Comparison of ENCODE assay signal across 27 mouse cellular contexts in the genomic region with DNA sequence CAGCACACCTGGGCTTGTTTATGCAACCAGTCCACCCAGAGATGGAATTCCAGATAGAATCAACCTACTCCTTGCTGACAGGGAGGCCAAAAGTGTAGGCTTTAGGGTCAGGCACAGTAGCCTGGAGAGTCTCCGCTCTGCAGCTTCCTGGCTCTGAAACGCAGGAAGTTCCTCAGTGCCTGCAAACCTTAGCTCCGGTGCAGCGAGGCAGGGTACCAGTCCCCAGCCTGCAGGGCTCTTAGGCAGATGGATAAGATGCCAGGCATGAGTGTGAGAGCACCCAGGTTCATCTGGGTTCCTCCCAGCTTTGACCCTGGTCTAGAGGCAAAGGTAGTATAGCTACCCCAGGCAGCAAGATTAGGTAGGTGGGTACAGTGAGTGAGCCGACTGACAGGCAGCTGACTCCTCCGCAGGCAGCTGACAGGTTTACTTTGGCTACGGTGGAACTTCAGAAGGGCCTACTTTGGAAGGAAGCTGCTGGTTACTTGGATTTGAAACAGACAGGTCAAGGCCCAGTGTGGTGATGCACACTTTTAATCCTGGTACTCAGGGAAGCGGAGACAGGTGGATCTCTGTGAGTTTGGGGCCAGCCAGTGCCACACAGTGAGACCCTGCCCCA. TPM values are rescaled to one million over a fixed set of nuclear protein-coding genes. Genes with fewer than 3 reads are reported as not detected.
DNase-seq lines count a peak whose midpoint lies in the region; ATAC-seq and TF ChIP-seq lines count a peak whose summit lies in the region.
"Had no signal": no experiment of that assay in that cellular context is flagged by ENCODE, and none has a peak within 500 bp of the region (broad histone marks: within the 10 kb centered on the region; RNA-seq: fewer than 3 reads in every experiment).

No protein-coding gene starts in this region.

- peaks cover 18% of the 10 kb centered on the region for H3K36me3 ChIP-seq in liver, embryonic 12.5 days
- H3K36me3 ChIP-seq in liver, postnatal 0 days (replicated peaks; ENCODE audit: insufficient read depth, low read length), result peaks cover 21% of the 10 kb centered on the region; the same call in 1 of the 2 replicates
- H3K36me3 ChIP-seq in forebrain, embryonic 16.5 days (ENCODE audit: control insufficient read depth, insufficient read depth), result no peaks in the 10 kb centered on the region
- H3K36me3 ChIP-seq: forebrain, embryonic 12.5 days; heart, embryonic 12.5 days; lung, embryonic 15.5 days had no signal

- no peaks in the 10 kb centered on the region for H3K9me3 ChIP-seq in liver, embryonic 12.5 days (replicated peaks)
- H3K9me3 ChIP-seq in liver, postnatal 0 days (ENCODE audit: low read length), result no peaks in the 10 kb centered on the region
- no peaks in the 10 kb centered on the region for H3K9me3 ChIP-seq in forebrain, embryonic 16.5 days (ENCODE audit: control insufficient read depth, low read length)
- H3K9me3 ChIP-seq: forebrain, embryonic 12.5 days; G1E; heart, embryonic 12.5 days; lung, embryonic 15.5 days had no signal

- H3K27ac ChIP-seq in gastrocnemius, adult 2 months, result no peak overlapping the region
- H3K27ac ChIP-seq in liver, embryonic 12.5 days, result no peak overlapping the region
- H3K27ac ChIP-seq in liver, postnatal 0 days (ENCODE audit: low read depth), result peak overlapping the region; percentile 52; the same call in 1 of the 2 replicates
- H3K27ac ChIP-seq in forebrain, embryonic 16.5 days (ENCODE audit: low read length), result no peak overlapping the region
- H3K27ac ChIP-seq: forebrain, embryonic 12.5 days; kidney, postnatal 0 days; liver, embryonic 14.5 days; lung, embryonic 15.5 days had no signal

- no peak overlapping the region for H3K9ac ChIP-seq in liver, embryonic 12.5 days
- no peak overlapping the region for H3K9ac ChIP-seq in liver, postnatal 0 days (replicated peaks)
- no peak overlapping the region for H3K9ac ChIP-seq in forebrain, embryonic 16.5 days (replicated peaks; ENCODE audit: low read depth, low read length)
- H3K9ac ChIP-seq: forebrain, embryonic 12.5 days; heart, embryonic 12.5 days; liver, embryonic 14.5 days; lung, embryonic 15.5 days had no signal

- WGBS in liver, embryonic 12.5 days (ENCODE audit: insufficient replicate concordance), result 69% methylated on average over 8 of the region's 8 CpGs
- 55% methylated on average over 8 of the region's 8 CpGs for WGBS in liver, postnatal 0 days (ENCODE audit: insufficient replicate concordance)
- 82% methylated on average over 8 of the region's 8 CpGs for WGBS in forebrain, embryonic 16.5 days

- intact Hi-C loops in gastrocnemius, adult 2 months (cut with DNase I), result no loop called here

- no peaks in the 10 kb centered on the region for H3K27me3 ChIP-seq in liver, embryonic 12.5 days (replicated peaks)
- H3K27me3 ChIP-seq in liver, postnatal 0 days (ENCODE audit: insufficient read depth, low read length), result no peaks in the 10 kb centered on the region
- peaks cover 5% of the 10 kb centered on the region; the same call in 1 of the 2 replicates for H3K27me3 ChIP-seq in forebrain, embryonic 16.5 days (replicated peaks; ENCODE audit: control insufficient read depth, insufficient read depth, low read length)
- H3K27me3 ChIP-seq: CH12.LX; heart, embryonic 12.5 days; Patski had no signal

- no peak overlapping the region for H3K4me3 ChIP-seq in gastrocnemius, adult 2 months
- H3K4me3 ChIP-seq in liver, embryonic 12.5 days, result no peak overlapping the region
- H3K4me3 ChIP-seq in liver, postnatal 0 days (ENCODE audit: low read depth, low read length), result no peak overlapping the region
- H3K4me3 ChIP-seq in forebrain, embryonic 16.5 days (replicated peaks; ENCODE audit: low read length), result no peak overlapping the region
- H3K4me3 ChIP-seq: forebrain, embryonic 12.5 days; heart, embryonic 12.5 days; lung, embryonic 15.5 days; myocyte had no signal

- no peak for ATAC-seq in liver, embryonic 12.5 days
- ATAC-seq in liver, postnatal 0 days, result no peak
- ATAC-seq in forebrain, embryonic 16.5 days, result no peak
- ATAC-seq: hindbrain, embryonic 16.5 days; midbrain, embryonic 16.5 days; Patski had no signal

- DNase-seq in gastrocnemius, adult 2 months, result peak; percentile 7
- DNase-seq in gastrocnemius, postnatal 25 days, result no peak
- DNase-seq in liver, result no peak
- DNase-seq in induced T-regulatory cell, adult 2 months (ENCODE audit: low read depth), result peak; percentile 41
- DNase-seq in liver, postnatal 0 days, result no peak
- no peak for DNase-seq in frontal cortex, postnatal 14 days (ENCODE audit: low spot score in 2 of 2)
- DNase-seq: cerebellum, adult 11 months; cerebellum, adult 9-11 months; gastrocnemius, postnatal 10 days; heart, postnatal 10 days; kidney, adult 2 months; left cerebral cortex, postnatal 4 days; lung, postnatal 36 days had no signal

- TF ChIP-seq CTCF in gastrocnemius, adult 2 months (IDR thresholded peaks at IDR 0.05), result no peak
- no peak for TF ChIP-seq CTCF in liver, postnatal 0 days (IDR thresholded peaks at IDR 0.05; ENCODE audit: low read depth)

- no peak for TF ChIP-seq EP300 in liver, postnatal 0 days (IDR thresholded peaks at IDR 0.05; ENCODE audit: low read depth)

- peaks cover 57% of the 10 kb centered on the region for H3K4me1 ChIP-seq in liver, embryonic 12.5 days
- H3K4me1 ChIP-seq in liver, postnatal 0 days (ENCODE audit: insufficient read depth), result peaks cover 52% of the 10 kb centered on the region
- peaks cover 29% of the 10 kb centered on the region for H3K4me1 ChIP-seq in forebrain, embryonic 16.5 days (replicated peaks; ENCODE audit: control insufficient read depth, insufficient read depth, low read length)

- H3K4me2 ChIP-seq in liver, embryonic 12.5 days, result 0 out of 2 replicates have a peak overlapping the region, but pooled peaks have one; percentile 8
- H3K4me2 ChIP-seq in liver, postnatal 0 days (ENCODE audit: low read depth, low read length), result no peak overlapping the region
- H3K4me2 ChIP-seq in forebrain, embryonic 16.5 days (ENCODE audit: low read length), result no peak overlapping the region
- H3K4me2 ChIP-seq: forebrain, embryonic 12.5 days; heart, embryonic 12.5 days; lung, embryonic 15.5 days had no signal

RNA-seq across cellular contexts. Expression of a gene that starts 4.6 kb away (rescaled TPM):
- 1 to 10 TPM; 1.8 to 2.6 TPM for total RNA-seq in gastrocnemius, adult 2 months (2021)
- total RNA-seq in gastrocnemius, postnatal 25 days (2021), result 1 to 10 TPM; 2.3 to 3.9 TPM
- polyA plus RNA-seq in liver, embryonic 12.5 days (2016; fragmentation: Nextera tagmentation; extraction: Ambion mirVana), result 74.5 and 75.7 TPM in 2 replicates
- 101 and 115 TPM in 2 replicates for polyA plus RNA-seq in liver, postnatal 0 days (2015; fragmentation: Nextera tagmentation; extraction: Ambion mirVana)
- polyA plus RNA-seq in forebrain, embryonic 16.5 days (2015; fragmentation: Nextera tagmentation; extraction: Ambion mirVana), result 49.9 and 57.3 TPM in 2 replicates

RNA-seq across cellular contexts. Expression of a gene that starts 19.5 kb away (rescaled TPM):
- total RNA-seq in gastrocnemius, adult 2 months (2021), result 1 to 10 TPM; 7.3 to 7.4 TPM
- total RNA-seq in gastrocnemius, postnatal 25 days (2021), result 1 to 10 TPM; 4.1 to 5.8 TPM
- 7.5 and 8.1 TPM in 2 replicates for polyA plus RNA-seq in liver, embryonic 12.5 days (2016; fragmentation: Nextera tagmentation; extraction: Ambion mirVana)
- 5.7 and 7.1 TPM in 2 replicates for polyA plus RNA-seq in liver, postnatal 0 days (2015; fragmentation: Nextera tagmentation; extraction: Ambion mirVana)
- 11.0 and 11.2 TPM in 2 replicates for polyA plus RNA-seq in forebrain, embryonic 16.5 days (2015; fragmentation: Nextera tagmentation; extraction: Ambion mirVana)

RNA-seq across cellular contexts. Expression of a gene that starts 19.9 kb away (rescaled TPM):
- 10 to 100 TPM; 12.7 to 16.3 TPM for total RNA-seq in gastrocnemius, adult 2 months (2021)
- total RNA-seq in gastrocnemius, postnatal 25 days (2021), result 10 to 100 TPM; 10.7 to 13.2 TPM
- 12.8 and 12.9 TPM in 2 replicates for polyA plus RNA-seq in liver, embryonic 12.5 days (2016; fragmentation: Nextera tagmentation; extraction: Ambion mirVana)
- 16.5 and 16.7 TPM in 2 replicates for polyA plus RNA-seq in liver, postnatal 0 days (2015; fragmentation: Nextera tagmentation; extraction: Ambion mirVana)
- 20.6 and 24.2 TPM in 2 replicates for polyA plus RNA-seq in forebrain, embryonic 16.5 days (2015; fragmentation: Nextera tagmentation; extraction: Ambion mirVana)

RNA-seq across cellular contexts. Expression of a gene that starts 33.9 kb away (rescaled TPM):
- total RNA-seq in gastrocnemius, adult 2 months (2021), result under 1 TPM in 1 of 2 experiments, not detected in 1; 0.31 TPM
- not detected for total RNA-seq in gastrocnemius, postnatal 25 days (2021)
- 0.90 and 1.3 TPM in 2 replicates for polyA plus RNA-seq in liver, embryonic 12.5 days (2016; fragmentation: Nextera tagmentation; extraction: Ambion mirVana)
- 8.5 and 9.3 TPM in 2 replicates for polyA plus RNA-seq in liver, postnatal 0 days (2015; fragmentation: Nextera tagmentation; extraction: Ambion mirVana)
- polyA plus RNA-seq in forebrain, embryonic 16.5 days (2015; fragmentation: Nextera tagmentation; extraction: Ambion mirVana), result 0.27 TPM in 1 of 2 replicates, not detected in the other
- polyA plus RNA-seq: embryonic facial prominence, embryonic 11.5 days; G1E; myocyte; Patski had no signal

Comparison
In these comparisons a context has a peak if more than half of its experiments do, and no peak if none do; other contexts are left out.
1. DNase-seq: peak in gastrocnemius, adult 2 months (single experiment) and induced T-regulatory cell, adult 2 months (single experiment); none in gastrocnemius, postnatal 25 days (single experiment), liver (single experiment), liver, postnatal 0 days (single experiment) and frontal cortex, postnatal 14 days (0 of 2).